Mouse (Mus musculus): ENCODE data around the gene Mfsd4b2.

- TF ChIP-seq CTCF (IDR thresholded peaks at IDR 0.05; ENCODE audit: low read depth) (no peak), EP300 (optimal IDR thresholded peaks at IDR 0.05) (no peak)
These were observed 48.3 kb upstream of the Mfsd4b2 start for GRCm38 (mm10) chr10:39974982-39975381.
